Mouse (Mus musculus) kidney, embryonic 16.5 days (tissue): ENCODE measurements at regions not wholly inside any gene's neighbourhood (a gene's known extent, or its start where the extent isn't known, plus 50 kb on each side); places are given as distances from the start of the nearest gene placed in this dataset.

Source experiments
- ATAC-seq: fragments of 200-750 bp; cut with Nextera tagmentation; 2 replicates; pipeline ENCODE4 v1.8.0; 2017; ENCODE audit warnings: moderate TSS enrichment; ENCODE audit not compliant: low FRiP score, low TSS enrichment
- H3K27ac ChIP-seq: fragments of 300-500 bp; sonication (generic); 2 replicates; pipeline ENCODE4 v1.5.1; 2014; ENCODE audit warnings: low read length
- H3K27me3 ChIP-seq: fragments of 300-500 bp; sonication (generic); 2 replicates; pipeline ENCODE4 v1.6.1; 2014; ENCODE audit warnings: low read length, control low read depth, mixed read lengths; ENCODE audit not compliant: insufficient read depth
- H3K36me3 ChIP-seq: fragments of 300-500 bp; sonication (generic); 2 replicates; pipeline ENCODE4 v1.6.1; 2014; ENCODE audit warnings: low read length, control low read depth, mixed read lengths; ENCODE audit not compliant: insufficient read depth
- H3K4me1 ChIP-seq: fragments of 300-500 bp; sonication (generic); 2 replicates; pipeline ENCODE4 v1.6.1; 2014; ENCODE audit warnings: low read length, control low read depth, mixed read lengths; ENCODE audit not compliant: insufficient read depth
- H3K4me2 ChIP-seq: fragments of 300-500 bp; sonication (generic); replicated peaks from 2 replicates; pipeline ENCODE4 v1.6.1; 2014; ENCODE audit warnings: low read depth, low read length
- H3K4me3 ChIP-seq: fragments of 300-500 bp; sonication (generic); 2 replicates; pipeline ENCODE4 v1.5.1; 2014; ENCODE audit warnings: mild to moderate bottlenecking, low read length
- H3K9ac ChIP-seq: fragments of 300-500 bp; sonication (generic); replicated peaks from 2 replicates; pipeline ENCODE4 v1.6.1; 2014; ENCODE audit warnings: low read length
- H3K9me3 ChIP-seq: fragments of 300-500 bp; sonication (generic); 2 replicates; pipeline ENCODE4 v1.6.1; 2016; ENCODE audit warnings: low read length, control low read depth
- WGBS: fragments of 180-500 bp; shearing (Covaris S2); extraction: QIAGEN DNeasy Blood & Tissue Kit; methylation state at CpG from one replicate; pipeline ENCODE4 v1.1.7; 2014; 5-methylcytosine and 5-hydroxymethylcytosine counted together

DNA sequence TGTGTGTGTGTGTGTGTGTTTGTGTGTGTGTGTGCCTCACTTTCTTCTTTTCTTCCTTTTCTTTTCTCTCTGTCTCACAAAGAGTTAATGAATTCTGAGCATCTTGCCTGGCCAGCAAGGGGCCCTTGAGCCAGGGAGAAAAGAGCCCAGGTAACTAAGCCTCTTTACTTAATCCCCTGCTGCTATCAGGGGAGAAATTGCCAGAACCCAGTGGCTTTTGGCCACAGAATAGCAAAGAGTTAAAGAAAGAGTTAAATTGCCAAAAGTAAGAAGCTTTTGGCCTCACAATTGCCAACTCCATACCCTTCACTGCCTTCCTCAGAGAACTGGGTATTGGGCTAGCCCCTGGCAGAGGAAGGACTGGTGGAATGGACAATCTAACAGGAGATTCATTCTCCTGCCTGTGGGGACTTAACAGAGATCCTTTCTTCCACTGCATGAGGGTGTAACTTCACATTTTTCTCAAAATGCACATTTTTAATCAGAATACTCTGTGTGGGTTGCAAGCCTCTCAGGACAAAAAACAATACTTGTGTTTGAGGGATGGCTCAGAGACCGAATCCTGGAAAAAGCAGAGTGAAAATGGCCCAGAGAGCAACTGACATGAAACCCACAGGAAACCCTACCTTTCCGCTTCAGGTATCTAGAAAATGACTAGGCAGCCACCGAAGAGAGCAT is 431.0 kb upstream of the Gm10131 start:
- Histone ChIP-seq H3K4me1 (0 out of 2 replicates have a peak, but pooled peaks cover 4% of the 10 kb centered on the region), H3K9ac (no peak overlapping the region), H3K4me3 (no peak overlapping the region), H3K27me3 (no peaks in the 10 kb centered on the region), H3K27ac (no peak overlapping the region), H3K36me3 (no peaks in the 10 kb centered on the region), H3K9me3 (no peaks in the 10 kb centered on the region), H3K4me2 (no peak overlapping the region)
- WGBS: 83% methylated on average over 3 of the region's 3 CpGs
- no peak for ATAC-seq

GRCm38 (mm10) chr8:34539232-34539631 is 427.7 kb upstream of the Gm10131 start:
- H3K4me3 ChIP-seq: no peak overlapping the region
- H3K27me3 ChIP-seq: no peaks in the 10 kb centered on the region
- H3K4me1 ChIP-seq: no peaks in the 10 kb centered on the region
- no peak overlapping the region for H3K9ac ChIP-seq
- no peaks in the 10 kb centered on the region for H3K36me3 ChIP-seq
- no peaks in the 10 kb centered on the region for H3K9me3 ChIP-seq
- WGBS: 65% methylated on average over 4 of the region's 4 CpGs
- H3K27ac ChIP-seq: no peak overlapping the region
- ATAC-seq: no peak
- no peak overlapping the region for H3K4me2 ChIP-seq

- Histone ChIP-seq H3K4me3 (no peak overlapping the region), H3K36me3 (no peaks in the 10 kb centered on the region), H3K27me3 (no peaks in the 10 kb centered on the region), H3K4me1 (peaks cover 5% of the 10 kb centered on the region), H3K9me3 (no peaks in the 10 kb centered on the region), H3K9ac (no peak overlapping the region), H3K4me2 (no peak overlapping the region), H3K27ac (no peak overlapping the region)
- no peak for ATAC-seq
- 60% methylated on average over 3 of the region's 3 CpGs for WGBS
Measured at GRCm38 (mm10) chr8:34535434-34535833, 423.9 kb upstream of the Gm10131 start.

GRCm38 (mm10) chr8:34533421-34533820 is 421.9 kb upstream of the Gm10131 start:
- Histone ChIP-seq H3K4me1 (peaks cover 5% of the 10 kb centered on the region), H3K9me3 (no peaks in the 10 kb centered on the region), H3K27ac (no peak overlapping the region), H3K36me3 (no peaks in the 10 kb centered on the region), H3K4me2 (no peak overlapping the region), H3K27me3 (no peaks in the 10 kb centered on the region), H3K9ac (no peak overlapping the region), H3K4me3 (no peak overlapping the region)
- 86% methylated on average over 4 of the region's 4 CpGs for WGBS
- no peak for ATAC-seq

GRCm38 (mm10) chr8:34530896-34531679 is 419.6 kb upstream of the Gm10131 start:
- no peak for ATAC-seq

DNA sequence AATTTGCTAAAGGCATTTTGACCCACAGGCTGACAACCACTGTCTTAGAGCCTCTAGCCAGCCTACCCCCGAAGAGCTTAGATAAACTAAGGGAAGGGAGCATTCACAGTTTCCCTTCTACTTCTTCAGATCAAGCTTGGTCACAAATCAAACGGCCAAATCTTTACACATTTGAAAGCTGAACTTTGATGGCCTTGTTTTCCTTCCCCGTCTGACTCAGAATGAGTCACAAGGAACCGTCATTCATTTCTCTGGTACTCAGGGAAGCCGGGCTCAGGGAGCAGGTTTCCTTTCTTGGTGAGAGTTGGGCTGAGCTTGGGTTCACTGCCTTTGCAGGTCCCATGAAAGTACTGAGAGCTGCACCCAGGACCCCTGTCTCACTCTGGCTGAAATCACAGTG is 418.5 kb upstream of the Gm10131 start:
- WGBS: 40% methylated on average over 5 of the region's 5 CpGs
- no peaks in the 10 kb centered on the region for H3K36me3 ChIP-seq
- H3K27me3 ChIP-seq: no peaks in the 10 kb centered on the region
- H3K9me3 ChIP-seq: no peaks in the 10 kb centered on the region
- no peak for ATAC-seq
- peaks cover 5% of the 10 kb centered on the region for H3K4me1 ChIP-seq
- no peak overlapping the region for H3K9ac ChIP-seq
- no peak overlapping the region for H3K27ac ChIP-seq
- H3K4me3 ChIP-seq: no peak overlapping the region
- H3K4me2 ChIP-seq: no peak overlapping the region

More at GRCm38 (mm10) chr8:34530896-34531679, 419.6 kb upstream of the Gm10131 start:
- H3K4me3 ChIP-seq: no peak overlapping the region
- 62% methylated on average over 11 of the region's 11 CpGs for WGBS
- H3K27me3 ChIP-seq: no peaks in the 10 kb centered on the region
- H3K4me1 ChIP-seq: peaks cover 5% of the 10 kb centered on the region
- no peaks in the 10 kb centered on the region for H3K9me3 ChIP-seq
- no peak overlapping the region for H3K9ac ChIP-seq
- no peaks in the 10 kb centered on the region for H3K36me3 ChIP-seq
- no peak overlapping the region for H3K4me2 ChIP-seq
- H3K27ac ChIP-seq: no peak overlapping the region

DNA sequence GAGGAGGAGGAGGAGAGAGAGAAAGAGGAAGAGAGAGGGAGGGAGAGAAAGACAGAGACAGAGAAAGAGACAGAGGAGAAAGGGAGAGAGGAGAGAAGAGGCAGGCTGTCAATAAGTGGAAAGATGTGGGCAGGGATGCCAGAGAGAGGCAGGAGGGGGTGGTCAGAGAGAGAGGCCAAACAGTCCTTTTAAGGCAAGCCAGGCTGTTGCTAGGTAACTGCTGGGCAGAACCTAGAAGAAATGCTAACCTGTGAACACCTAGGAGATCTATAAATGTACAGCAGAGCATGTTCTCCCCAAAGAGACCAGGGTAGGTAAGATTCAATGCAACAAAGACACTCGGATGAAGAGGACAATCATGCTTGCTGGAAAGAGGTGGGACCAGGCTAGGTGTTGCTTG is 417.9 kb upstream of the Gm10131 start:
- H3K4me2 ChIP-seq: no peak overlapping the region
- peaks cover 5% of the 10 kb centered on the region for H3K4me1 ChIP-seq
- H3K27me3 ChIP-seq: no peaks in the 10 kb centered on the region
- H3K4me3 ChIP-seq: no peak overlapping the region
- 94% methylated on average over 1 of the region's 1 CpGs for WGBS
- ATAC-seq: no peak
- H3K9me3 ChIP-seq: no peaks in the 10 kb centered on the region
- no peak overlapping the region for H3K27ac ChIP-seq
- H3K9ac ChIP-seq: no peak overlapping the region
- H3K36me3 ChIP-seq: no peaks in the 10 kb centered on the region

- 85% methylated on average over 3 of the region's 3 CpGs for WGBS
- no peak for ATAC-seq
- Histone ChIP-seq H3K36me3 (no peaks in the 10 kb centered on the region), H3K27ac (no peak overlapping the region), H3K4me2 (no peak overlapping the region), H3K9ac (no peak overlapping the region), H3K27me3 (no peaks in the 10 kb centered on the region), H3K4me3 (no peak overlapping the region), H3K9me3 (no peaks in the 10 kb centered on the region), H3K4me1 (peaks cover 5% of the 10 kb centered on the region)
Measured at GRCm38 (mm10) chr8:34528213-34528612, 416.7 kb upstream of the Gm10131 start.

GRCm38 (mm10) chr8:34525231-34525630 is 413.7 kb upstream of the Gm10131 start:
- Histone ChIP-seq H3K4me3 (no peak overlapping the region), H3K27me3 (no peaks in the 10 kb centered on the region), H3K4me2 (no peak overlapping the region), H3K36me3 (no peaks in the 10 kb centered on the region), H3K4me1 (no peaks in the 10 kb centered on the region), H3K9ac (no peak overlapping the region), H3K27ac (no peak overlapping the region), H3K9me3 (no peaks in the 10 kb centered on the region)
- 39% methylated on average over 4 of the region's 4 CpGs for WGBS
- ATAC-seq: no peak

DNA sequence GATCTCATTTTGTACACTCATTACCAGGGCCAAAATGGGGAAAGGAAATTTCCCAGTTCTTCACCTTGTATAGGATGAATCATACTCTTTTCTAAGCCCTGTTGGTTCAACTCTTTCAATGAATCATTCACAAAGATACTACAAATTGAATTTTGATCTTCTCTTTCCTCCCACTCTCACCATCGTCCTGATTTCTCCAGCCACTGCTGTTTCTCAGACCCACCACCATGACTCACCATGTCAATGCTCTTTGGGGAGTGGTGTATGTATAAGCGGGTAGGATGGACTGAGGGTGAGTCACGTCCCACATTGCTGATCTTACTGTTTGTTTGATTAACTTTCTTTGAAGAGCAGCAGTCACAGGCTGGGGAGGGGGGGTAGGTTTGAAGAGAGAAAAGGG is 412.3 kb upstream of the Gm10131 start:
- ATAC-seq: no peak
- Histone ChIP-seq H3K9ac (no peak overlapping the region), H3K4me2 (no peak overlapping the region), H3K9me3 (no peaks in the 10 kb centered on the region), H3K4me1 (no peaks in the 10 kb centered on the region), H3K27ac (no peak overlapping the region), H3K36me3 (no peaks in the 10 kb centered on the region), H3K4me3 (no peak overlapping the region), H3K27me3 (no peaks in the 10 kb centered on the region)
- 76% methylated on average over 3 of the region's 3 CpGs for WGBS
